Mouse (Mus musculus) retina, embryonic 14.5 days (tissue): ENCODE measurements around the gene Tab1.

ENCODE experiments used
- DNase-seq: peaks from one replicate; pipeline ENCODE4 v3.0.0-alpha.2; 2015; ENCODE audit warnings: low spot score

Tab1 gene

DNA sequence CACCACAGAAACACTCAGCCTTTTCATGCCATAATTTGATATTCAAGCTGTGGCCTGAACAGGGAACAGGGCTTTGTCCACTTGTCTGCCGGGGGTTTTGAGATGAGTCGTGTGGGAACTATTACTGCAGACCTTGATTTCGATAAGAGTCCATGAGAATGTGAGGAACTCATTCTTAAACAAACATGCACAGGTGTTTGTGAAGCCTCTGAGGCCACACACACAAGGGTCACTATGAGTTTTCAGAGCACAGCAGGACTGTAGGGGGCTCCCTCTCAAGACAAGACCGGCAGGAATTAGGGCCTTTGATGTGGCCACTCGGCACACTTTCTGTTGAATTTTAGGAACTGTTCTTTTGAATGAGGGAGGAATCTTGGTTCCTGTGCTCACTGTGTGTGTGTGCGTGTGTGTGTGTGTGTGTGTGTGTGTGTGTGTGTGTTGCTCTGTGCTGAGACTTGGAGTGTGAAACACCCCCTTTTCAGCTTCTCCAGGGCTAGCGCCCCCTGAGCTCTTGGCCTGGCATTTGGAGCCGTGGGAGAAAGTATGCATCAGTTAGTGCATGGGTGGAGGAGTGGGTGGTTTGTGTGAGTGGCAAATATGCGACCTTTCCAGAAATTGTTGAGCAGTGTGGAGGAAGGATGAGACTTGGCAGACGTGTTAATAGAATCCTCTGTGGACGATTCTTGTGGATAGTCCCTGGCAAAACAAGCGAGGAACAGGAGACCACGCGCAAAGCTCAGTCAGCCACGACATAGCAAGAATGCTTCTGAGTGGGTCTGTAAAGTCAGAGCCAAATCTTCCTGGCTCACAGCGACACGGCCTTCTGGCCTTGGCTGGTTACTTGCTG, 5.2 kb downstream of the Tab1 start:
- peak; percentile 11 for DNase-seq

DNA sequence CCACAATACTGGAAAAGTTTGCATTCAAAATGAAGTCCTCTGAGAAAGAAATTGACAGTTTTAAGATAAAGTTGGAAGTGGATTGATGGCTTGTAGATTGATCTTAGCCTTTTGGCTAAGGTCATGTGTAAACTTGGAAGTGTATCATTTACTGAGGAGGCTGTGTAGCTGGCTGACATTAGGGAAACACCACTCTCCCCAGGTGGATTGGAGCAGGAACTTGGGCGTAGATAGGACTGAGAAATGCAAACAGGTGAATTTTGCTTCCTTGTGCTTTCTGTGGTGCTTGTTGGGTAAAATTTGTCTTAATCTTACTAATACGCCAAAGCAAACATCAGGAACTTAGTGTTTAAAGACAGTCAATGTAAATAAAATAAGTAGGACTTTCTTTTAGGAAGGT, 7.4 kb downstream of the Tab1 start:
- no peak for DNase-seq

DNA sequence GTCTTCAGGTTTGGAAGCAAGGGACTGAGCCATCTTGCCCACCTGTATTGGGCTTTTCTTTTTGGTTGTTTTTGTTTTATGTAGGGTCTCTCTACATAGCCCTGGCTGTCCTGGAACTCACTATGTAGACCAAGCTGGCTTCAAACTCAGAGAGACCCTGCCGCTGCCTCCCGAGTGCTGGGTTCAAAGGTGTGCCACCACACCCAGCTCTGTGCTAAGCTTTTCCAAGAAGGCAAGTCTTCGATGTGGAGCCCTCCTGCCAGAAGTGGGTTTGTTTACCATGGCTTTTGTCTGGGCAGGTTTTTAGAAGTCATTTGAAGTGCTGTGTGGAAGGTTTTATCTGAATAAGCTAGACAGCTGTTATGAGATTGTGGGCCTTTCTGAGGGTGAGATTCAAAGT, 8.0 kb downstream of the Tab1 start:
- DNase-seq = no peak

DNA sequence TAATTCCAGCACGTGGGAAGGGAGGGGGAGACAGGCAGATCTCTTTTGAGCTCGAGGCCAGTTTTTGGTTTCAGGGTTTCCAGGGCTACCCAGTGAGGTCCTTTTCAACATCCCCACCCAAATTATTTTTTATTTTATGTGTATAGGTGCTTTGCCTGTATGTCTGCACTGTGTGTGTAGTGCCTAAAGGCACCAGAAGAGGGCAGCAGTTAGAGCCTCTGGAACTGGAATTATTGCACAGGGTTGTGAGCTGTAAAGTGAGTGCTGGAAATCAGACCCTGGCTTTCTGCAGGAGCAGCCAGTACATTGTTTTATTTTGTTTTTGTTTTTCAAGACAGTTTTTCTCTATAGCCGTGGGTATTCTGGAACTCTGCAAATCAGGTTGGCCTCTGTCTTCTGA, 9.2 kb downstream of the Tab1 start:
- peak; percentile 16 for DNase-seq

DNA sequence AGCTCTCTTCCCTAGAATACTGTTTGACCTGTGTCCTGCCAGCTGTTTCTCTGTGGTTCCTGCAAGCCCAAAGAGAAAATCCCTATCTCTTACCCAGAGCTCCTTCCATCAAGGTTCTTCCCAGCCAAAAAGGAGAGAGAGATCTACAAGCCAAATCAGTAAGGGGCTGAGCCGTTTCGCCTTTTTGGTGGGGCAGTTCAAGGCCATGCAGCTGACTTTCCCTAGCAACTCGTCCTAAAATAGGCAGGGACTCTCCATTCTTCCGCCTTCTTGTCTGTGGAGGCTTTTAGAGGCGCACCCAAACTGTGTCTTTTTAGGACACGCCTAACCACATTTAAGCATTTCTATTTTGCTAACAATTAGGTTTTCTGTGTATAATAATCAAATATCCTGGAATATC, 10.8 kb downstream of the Tab1 start:
- no peak for DNase-seq

DNA sequence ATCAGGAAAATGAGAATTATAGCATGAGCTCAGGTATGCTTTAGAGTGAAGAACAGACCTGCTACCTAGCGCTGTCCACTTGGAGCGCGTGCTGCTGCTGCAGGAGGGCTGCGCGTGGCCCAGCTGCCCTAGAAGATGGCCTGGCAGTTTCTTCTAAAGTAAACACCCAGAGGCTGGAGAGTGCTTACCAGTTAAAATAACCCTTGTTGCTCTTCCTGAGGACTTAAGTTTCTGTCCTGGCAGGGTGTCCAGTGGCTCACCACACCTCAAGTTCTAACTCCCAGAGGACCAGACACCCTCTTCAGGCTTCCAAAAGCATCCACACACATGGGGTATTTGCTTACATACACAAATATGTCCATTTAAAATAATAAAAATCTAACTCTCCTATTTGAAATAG, 12.5 kb downstream of the Tab1 start:
- DNase-seq = no peak

DNA sequence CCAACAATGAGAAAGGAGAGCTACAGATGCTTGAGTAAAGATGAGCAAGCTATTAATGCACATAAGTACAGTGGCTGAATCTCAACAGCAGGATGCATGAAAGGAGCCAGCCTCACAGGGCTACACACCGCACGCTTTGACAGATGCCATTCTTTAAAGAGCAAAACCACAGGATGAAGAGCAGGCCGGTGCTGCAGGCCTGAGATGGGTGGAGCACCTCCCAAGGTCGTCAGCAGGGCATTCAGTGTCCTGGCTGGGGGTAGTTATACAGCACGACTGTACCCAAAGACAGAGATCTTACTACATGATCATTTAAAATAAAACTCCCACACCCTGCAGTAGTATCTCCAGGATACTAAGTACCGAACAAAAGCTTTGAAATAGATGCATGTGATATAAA, 13.2 kb downstream of the Tab1 start:
- no peak for DNase-seq

DNA sequence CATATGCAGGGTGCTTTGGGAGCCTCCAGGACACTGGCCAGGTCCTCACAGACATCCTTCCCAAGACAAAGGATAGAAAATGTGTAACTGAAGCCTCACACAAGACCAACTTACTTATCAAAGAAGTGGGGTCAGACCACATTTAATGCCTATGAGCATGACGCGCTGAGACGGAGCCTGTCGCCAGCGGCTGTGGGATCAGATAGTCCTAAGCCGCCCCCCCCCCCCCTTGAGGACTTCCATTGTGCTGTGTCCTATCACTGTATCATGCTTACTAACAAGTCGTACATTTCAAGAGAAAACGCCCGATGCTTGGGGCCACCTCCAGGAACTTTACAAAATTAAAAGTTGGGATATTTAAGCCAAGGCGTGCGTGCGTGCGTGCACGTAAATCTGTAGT, 14.2 kb downstream of the Tab1 start:
- no peak for DNase-seq

DNA sequence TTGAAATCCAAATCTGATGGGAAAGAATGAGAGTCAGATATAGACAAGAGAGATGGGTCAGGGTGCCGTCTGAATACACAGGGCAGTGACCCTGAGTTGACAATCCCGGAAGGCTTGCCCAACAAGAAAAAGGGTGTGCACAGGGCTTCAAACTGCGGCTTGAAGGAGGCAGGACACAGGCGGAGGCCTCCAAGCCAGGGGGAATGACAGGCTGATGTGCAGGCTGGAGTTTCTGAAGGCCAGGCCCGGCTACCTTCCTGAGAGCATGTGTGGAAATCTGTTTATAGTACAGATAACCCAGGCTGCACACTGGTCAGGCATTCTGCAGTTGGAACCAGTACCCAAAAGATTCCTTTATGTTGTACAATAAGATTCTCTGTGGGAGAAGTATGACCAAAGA, 14.6 kb downstream of the Tab1 start:
- DNase-seq = no peak

DNA sequence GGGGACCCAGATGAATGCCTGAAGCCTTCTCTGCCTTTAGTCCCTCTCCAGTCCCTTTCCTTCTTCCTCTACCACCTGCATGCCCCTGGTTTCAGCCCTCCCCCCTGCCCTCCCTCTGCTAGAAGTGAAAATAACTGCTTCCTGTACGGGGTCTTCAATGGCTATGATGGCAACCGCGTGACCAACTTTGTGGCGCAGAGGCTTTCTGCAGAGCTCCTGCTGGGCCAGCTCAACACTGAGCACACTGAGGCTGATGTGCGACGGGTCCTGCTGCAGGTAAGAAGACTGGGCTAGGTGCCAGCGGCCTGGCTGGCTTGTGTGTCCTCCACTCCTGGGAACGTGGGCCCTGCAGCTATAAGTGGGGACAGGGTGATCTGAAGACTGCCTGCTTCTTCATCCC, 15.6 kb downstream of the Tab1 start:
- DNase-seq = no peak

DNA sequence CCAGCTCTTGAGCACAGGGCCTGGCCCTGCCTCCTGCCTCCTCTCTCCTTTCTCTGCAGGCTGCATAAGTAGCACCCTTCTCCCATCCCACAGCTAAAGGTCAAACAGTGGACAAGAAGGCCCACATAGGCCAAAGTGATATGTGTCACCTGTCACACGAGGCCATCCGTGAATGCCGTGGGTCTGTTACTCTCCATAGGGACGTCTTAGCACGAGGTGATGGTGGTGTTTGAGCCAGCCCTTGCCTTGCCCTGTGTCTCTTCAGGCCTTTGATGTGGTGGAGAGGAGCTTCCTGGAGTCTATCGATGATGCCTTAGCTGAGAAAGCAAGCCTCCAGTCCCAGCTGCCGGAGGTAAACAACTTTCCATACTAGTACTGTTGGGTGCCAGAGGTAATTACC, 16.6 kb downstream of the Tab1 start:
- DNase-seq = no peak

DNA sequence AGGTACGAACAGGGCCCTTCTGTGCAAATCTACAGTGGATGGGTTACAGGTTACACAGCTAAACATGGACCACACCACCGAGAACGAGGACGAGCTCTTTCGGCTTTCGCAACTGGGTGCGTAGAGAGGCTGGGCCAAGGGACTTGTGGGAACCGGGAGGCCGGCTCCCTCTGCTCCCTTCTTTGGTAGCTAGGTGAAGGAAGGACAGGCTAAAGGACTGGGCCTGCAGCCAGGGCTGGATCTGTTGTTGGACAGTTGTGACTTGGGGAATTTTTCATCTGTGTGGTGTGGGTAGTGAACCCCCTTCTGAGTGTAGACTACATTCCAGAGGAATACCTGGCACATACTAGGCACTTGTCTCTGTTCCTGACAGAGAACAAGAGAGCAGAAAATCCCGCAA, 19.7 kb downstream of the Tab1 start:
- DNase-seq = no peak

DNA sequence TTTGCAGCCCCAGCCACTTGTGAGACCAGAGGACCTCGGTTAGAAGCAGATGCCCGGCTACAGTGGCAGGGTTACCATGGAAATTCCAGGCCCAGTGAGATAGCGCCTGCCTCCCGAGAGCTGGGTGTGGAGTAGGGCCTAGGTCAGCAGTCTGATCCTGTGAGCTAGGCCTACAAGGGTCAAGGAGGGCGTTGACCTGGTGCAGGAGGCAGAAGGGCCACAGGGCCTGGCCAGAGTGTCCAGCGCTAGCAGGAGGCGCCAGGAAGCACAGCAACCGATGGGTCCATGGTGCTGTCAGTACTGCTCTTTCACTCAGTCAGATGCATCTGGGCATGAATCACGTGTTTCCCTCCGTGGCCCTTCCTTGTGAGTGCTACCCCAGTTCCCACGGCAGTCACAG, 20.8 kb downstream of the Tab1 start:
- no peak for DNase-seq

DNA sequence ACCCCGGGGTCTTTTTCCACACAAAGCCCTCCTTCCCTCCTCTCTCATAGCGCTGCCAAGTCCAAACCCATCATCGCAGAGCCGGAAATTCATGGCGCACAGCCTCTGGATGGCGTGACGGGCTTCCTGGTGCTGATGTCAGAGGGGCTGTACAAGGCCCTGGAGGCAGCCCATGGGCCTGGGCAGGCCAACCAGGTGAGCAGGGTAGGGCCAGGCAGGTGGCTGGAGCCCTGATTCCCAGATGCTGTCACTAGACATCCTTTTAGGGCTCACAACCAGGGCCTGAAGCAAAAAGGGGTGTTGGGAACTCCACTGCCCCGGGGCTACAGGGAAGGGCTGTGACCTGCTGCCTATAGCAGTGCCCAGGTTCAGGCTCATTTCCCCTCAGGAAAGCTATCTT, 22.8 kb downstream of the Tab1 start:
- no peak for DNase-seq

DNA sequence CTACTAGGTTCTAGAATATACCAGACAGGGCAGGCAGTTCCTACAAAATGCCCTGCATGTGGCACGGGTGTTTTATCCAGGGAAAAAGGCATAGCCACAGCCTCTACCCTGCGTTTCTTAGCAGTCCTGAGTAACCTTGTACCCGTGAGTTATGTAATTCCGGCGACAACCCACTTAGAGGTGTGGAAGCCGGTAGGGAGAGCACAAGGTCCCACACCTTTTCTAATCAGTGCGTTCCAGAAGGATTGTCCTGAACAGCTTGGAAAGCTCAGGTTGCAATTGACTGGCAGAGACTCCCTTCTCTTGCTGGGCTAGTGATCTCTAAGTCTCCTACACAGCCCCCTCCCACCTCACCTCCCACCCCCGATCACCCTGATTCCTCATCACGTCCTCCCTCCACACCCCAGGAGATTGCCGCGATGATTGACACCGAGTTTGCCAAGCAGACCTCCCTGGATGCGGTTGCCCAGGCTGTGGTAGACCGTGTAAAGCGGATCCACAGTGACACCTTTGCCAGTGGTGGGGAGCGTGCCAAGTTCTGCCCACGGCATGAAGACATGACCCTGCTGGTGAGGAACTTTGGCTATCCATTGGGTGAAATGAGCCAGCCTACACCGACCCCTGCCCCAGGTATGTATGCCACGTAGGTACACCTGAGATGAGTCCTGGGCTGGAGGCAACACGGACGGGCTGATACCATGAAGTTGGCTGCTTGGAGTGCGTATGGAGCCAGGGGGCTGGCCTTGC, 24.4 kb downstream of the Tab1 start:
- no peak for DNase-seq

DNA sequence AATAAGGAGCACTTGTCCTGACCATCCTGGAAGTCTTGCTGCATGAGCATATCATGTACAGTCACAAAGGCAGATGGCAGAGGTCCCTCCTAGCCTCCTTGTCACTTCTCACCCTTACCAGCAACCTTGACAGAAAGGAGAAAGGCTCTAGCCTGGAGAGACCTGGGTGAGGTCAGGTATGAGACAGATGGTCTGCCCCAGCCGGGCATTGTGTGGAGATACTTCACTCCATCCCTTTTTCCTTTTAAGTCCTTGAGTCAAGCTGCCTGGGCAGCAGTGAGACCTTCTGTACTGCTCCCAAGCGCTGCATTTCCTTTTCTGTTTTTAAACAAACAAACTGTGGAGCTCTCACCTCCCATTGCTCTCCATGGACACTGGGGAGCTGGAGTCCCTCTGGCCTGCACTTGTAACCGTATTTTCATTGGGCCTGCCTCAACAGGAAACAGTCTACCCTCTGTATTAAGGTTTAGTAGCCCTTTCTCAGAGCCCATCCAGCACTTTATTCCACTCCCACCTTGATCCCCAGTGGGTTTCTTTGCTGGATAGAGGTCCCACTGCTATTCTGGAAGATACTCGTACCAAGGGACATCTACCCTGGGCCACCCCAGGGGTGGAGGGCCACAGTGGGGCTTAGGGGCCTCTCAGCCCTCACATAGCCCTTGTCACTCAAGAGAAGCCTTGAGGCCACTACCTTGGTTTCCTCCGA, 25.2 kb downstream of the Tab1 start:
- DNase-seq = no peak

DNA sequence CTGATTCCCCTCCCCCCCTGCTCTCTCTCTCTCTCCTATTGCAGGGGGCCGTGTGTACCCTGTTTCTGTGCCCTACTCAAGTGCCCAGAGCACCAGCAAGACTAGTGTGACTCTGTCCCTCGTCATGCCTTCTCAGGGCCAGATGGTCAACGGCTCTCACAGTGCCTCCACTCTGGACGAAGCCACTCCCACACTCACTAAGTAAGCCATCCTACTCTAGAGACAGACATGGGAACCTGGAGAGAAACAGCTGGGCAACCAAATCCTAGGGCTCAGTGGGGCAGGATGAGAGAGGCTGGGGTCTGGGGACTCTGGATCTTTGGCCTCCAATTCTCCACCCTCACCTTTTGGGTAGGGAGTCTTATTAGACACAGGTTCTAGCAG, 25.8 kb downstream of the Tab1 start:
- DNase-seq = peak; percentile 22

DNA sequence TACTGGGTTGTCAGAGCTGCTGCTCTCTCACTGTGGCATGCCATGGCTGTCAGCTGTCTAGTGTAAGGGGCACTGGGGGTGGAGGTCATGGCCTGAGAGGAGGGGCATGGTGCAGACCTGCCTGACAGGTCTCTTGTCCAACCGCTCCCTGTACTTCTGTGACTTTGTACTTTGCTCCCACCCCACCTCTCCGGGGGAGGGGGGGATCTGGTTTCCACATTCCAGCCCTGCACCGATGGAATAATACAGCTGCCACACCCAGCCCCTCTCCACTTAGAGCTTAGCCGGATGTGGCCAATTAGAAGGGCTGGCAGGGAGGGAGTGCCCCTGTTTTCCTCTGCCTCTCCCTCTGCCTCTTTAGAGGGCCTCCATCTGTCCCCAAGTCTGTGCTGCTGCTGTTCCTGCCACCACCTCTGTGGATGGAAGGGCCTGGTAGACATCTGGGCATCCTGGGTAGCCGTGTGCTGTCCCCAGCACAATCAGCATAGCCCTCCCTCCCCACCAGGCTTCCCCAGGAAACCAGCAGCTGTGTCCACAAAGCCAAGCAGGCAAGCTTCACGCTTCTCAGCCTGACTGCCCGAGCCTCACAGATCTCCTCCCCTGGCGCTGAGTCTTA, 26.5 kb downstream of the Tab1 start:
- DNase-seq = peak; percentile 26

DNA sequence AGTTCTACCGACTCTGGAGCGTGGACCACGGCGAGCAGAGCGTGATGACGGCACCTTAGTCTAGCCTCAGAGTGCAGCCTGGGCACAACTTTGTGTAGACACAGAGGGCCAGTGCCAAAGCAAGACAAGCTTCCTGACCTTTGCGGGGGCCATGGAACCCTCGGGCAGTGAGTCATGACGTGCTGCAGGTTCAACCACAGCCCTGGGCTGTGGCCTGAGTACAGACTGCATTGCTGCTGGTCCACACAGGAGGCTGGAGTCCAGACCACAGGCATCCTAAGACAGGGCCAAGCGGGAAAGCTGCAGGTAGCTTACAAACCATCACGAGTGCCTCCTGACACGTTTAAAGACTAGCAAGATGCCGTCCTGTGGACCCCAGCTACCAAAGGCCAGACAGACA, 27.3 kb downstream of the Tab1 start:
- no peak for DNase-seq

DNA sequence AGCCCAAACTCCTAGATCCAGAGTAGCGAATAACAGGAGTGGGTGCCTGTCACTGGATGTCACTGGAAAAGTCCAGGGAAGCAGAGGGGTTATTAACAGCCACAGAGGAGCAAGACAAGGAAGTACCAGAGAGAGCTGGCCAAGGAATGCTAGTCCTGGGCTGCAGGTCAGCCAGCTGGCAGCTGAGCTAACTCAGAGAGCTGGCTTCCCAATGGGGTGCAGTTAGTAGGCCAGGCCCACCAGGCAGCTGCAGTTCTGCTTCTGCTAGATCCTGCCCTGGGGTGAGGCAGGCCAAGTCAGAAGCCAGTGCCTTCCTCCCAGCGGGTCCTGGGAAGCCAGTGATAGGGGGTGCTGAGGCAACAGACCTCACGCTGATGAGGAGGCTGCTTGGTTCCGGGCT, 27.8 kb downstream of the Tab1 start:
- DNase-seq = no peak

DNA sequence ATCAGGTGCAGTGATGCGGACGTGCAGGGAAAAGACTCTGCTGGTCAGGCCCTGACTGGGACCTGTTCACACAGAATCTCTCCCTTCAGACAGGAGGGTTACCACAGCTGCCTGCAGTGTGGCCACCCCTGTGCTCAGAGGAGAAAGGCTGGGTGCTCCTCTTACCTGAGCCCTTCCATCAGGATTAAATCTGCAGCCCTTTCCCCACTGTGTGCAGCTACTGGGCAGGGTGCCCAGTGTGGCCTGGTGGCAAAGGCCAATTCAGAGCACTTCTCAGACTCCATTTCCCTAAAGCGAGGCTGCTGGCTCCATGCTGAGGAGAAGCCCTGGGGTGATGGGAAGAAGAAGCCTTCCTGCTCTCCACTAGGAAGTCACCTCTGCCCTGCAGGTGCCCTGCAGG, 28.3 kb downstream of the Tab1 start:
- DNase-seq = no peak

DNA sequence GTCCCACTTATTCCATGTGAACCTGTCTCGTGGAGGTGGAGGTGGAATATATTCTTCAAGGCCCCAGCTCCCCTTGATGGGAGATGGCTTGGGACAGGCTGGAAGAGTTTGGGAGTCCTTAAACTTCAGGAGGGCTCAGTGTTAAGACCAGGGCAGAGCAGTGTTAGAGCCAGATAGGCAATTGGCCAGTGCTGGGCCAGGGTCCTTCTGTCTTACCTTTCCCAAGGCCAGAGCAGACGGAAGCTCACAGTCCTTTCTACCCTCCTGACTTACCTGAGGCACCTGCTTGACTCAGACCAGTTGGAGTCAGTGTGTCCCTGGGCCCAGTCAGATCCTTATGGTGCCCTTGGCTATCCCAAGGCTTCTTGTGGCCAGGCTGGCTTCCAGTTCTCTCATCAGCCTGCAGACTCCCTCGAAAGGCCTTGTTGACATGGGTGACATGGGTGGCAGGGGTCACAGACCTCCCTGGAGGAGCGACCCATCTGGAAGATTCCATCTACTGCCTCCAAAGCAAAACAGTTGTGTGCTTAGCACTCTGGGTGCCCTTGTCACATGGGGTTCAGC, 29.6 kb downstream of the Tab1 start:
- no peak for DNase-seq
